Comparison of ENCODE assay signal across 19 mouse cellular contexts in genomic region chr1:60563021-60563420, GRCm38 (mm10). TPM values are rescaled to one million over a fixed set of nuclear protein-coding genes. Genes with fewer than 3 reads are reported as not detected.
DNase-seq lines count a peak whose midpoint lies in the region; TF ChIP-seq lines count a peak whose summit lies in the region.
"Had no signal": no experiment of that assay in that cellular context is flagged by ENCODE, and none has a peak within 500 bp of the region (broad histone marks: within the 10 kb centered on the region; RNA-seq: fewer than 3 reads in every experiment).

No protein-coding gene starts in this region.

- peaks cover 7% of the 10 kb centered on the region; the same call in 1 of the 2 replicates for H3K4me1 ChIP-seq in kidney, adult 2 months (ENCODE audit: control insufficient read depth, insufficient read depth, low read length)
- peaks cover 11% of the 10 kb centered on the region for H3K4me1 ChIP-seq in liver, adult 2 months (ENCODE audit: control insufficient read depth, insufficient read depth, low read length)

- no peaks in the 10 kb centered on the region for H3K27me3 ChIP-seq in kidney, adult 2 months (replicated peaks; ENCODE audit: control insufficient read depth, insufficient read depth, low read length)
- H3K27me3 ChIP-seq in liver, adult 2 months (ENCODE audit: control insufficient read depth, insufficient read depth, low read length), result no peaks in the 10 kb centered on the region
- H3K27me3 ChIP-seq: embryonic facial prominence, embryonic 13.5 days; embryonic facial prominence, embryonic 15.5 days; forebrain, embryonic 12.5 days had no signal

- no peak overlapping the region for H3K9ac ChIP-seq in liver, adult 2 months (ENCODE audit: low read depth, low read length)
- H3K9ac ChIP-seq: embryonic facial prominence, embryonic 13.5 days; embryonic facial prominence, embryonic 15.5 days; forebrain, embryonic 12.5 days had no signal

- peaks cover 2% of the 10 kb centered on the region; the same call in 1 of the 2 replicates for H3K36me3 ChIP-seq in kidney, adult 2 months (ENCODE audit: control insufficient read depth, insufficient read depth, low read length)
- peaks cover 10% of the 10 kb centered on the region; the same call in 1 of the 2 replicates for H3K36me3 ChIP-seq in liver, adult 2 months (ENCODE audit: control insufficient read depth, insufficient read depth, low read length)

- no peak overlapping the region for H3K4me3 ChIP-seq in kidney, adult 2 months (ENCODE audit: insufficient read depth, low read depth, low read length)
- H3K4me3 ChIP-seq in liver, adult 2 months (ENCODE audit: insufficient read depth, low read depth, low read length), result peak overlapping the region; percentile 51; the same call in 1 of the 2 replicates
- H3K4me3 ChIP-seq: embryonic facial prominence, embryonic 13.5 days; embryonic facial prominence, embryonic 15.5 days; erythroblast, embryonic 14.5 days; forebrain, embryonic 10.5 days; forebrain, embryonic 12.5 days had no signal

- DNase-seq in kidney, adult 2 months, result peak; percentile 39
- DNase-seq in kidney, postnatal 25 days, result no peak
- DNase-seq in liver, adult 2 months (ENCODE audit: extremely low read depth, low read depth, low spot score), result peak; percentile 94
- no peak for DNase-seq in liver
- DNase-seq: adrenal gland, adult 2 months; adrenal gland, postnatal 10 days; adrenal gland, postnatal 25 days; cerebellum, adult 11 months; cerebellum, adult 18-20 months; cerebellum, adult 8-10 months; cerebellum, adult 9-11 months; cerebellum, postnatal 14 days; cerebellum, postnatal 36 days; embryo, embryonic 11 days had no signal

- H3K27ac ChIP-seq in kidney, adult 2 months (ENCODE audit: insufficient read depth, low read depth, low read length), result no peak overlapping the region
- no peak overlapping the region for H3K27ac ChIP-seq in liver, adult 2 months (replicated peaks; ENCODE audit: insufficient read depth, low read depth, low read length)
- H3K27ac ChIP-seq: embryonic facial prominence, embryonic 13.5 days; embryonic facial prominence, embryonic 15.5 days; forebrain, embryonic 10.5 days; forebrain, embryonic 12.5 days had no signal

- no peak for TF ChIP-seq CTCF in kidney, adult 2 months (conservative IDR thresholded peaks at IDR 0.05; ENCODE audit: insufficient read depth, insufficient read length, low read depth, low read length)
- no peak for TF ChIP-seq CTCF in liver, adult 2 months (IDR thresholded peaks at IDR 0.05; ENCODE audit: low read depth, low read length)

- H3K79me2 ChIP-seq in liver, adult 2 months (ENCODE audit: control insufficient read depth, insufficient read depth, low read length), result peaks cover 34% of the 10 kb centered on the region; the same call in 1 of the 2 replicates

- no peak for TF ChIP-seq POLR2A in kidney, adult 2 months (IDR thresholded peaks at IDR 0.05; ENCODE audit: low read depth, low read length)
- no peak for TF ChIP-seq POLR2A in liver, adult 2 months (IDR thresholded peaks at IDR 0.05; ENCODE audit: extremely low read depth, insufficient read depth, low read length)

RNA-seq across cellular contexts. Expression of gene Raph1, which starts 3.9 kb away (rescaled TPM):
- polyA plus RNA-seq in kidney, adult 2 months (2012; rRNA removed), result 5.0 and 5.7 TPM in 2 replicates
- 72.6 and 86.1 TPM in 2 replicates for total RNA-seq in liver, adult 2 months (2014; rRNA removed)
- 13.9 and 18.5 TPM in 2 replicates for polyA plus RNA-seq in liver, adult 2 months (2012; rRNA removed)

Comparison
In these comparisons a context has a peak if more than half of its experiments do, and no peak if none do; other contexts are left out.
1. DNase-seq: peak in kidney, adult 2 months (single experiment) and liver, adult 2 months (single experiment); none in kidney, postnatal 25 days (0 of 2) and liver (single experiment).